Mouse (Mus musculus) midbrain, postnatal 0 days (tissue): ENCODE data around the gene Sp7. TPM values are rescaled to one million over a fixed set of nuclear protein-coding genes. Genes with fewer than 3 reads are reported as not detected.
A peak's percentile ranks its signal among the peaks of the same experiment; 100 is the strongest.

Experiments used
- ATAC-seq: fragments of 200-750 bp; cut with Nextera tagmentation; 2 replicates; pipeline ENCODE4 v1.8.0; 2017; ENCODE audit warnings: moderate number of reproducible peaks, mild to moderate bottlenecking, moderate TSS enrichment, moderate library complexity; ENCODE audit not compliant: low FRiP score
- DNase-seq: peaks from one replicate; pipeline ENCODE4 v3.0.0-alpha.2; 2015; ENCODE audit warnings: low spot score
- H3K27ac ChIP-seq: fragments of 300-500 bp; sonication (generic); 2 replicates; pipeline ENCODE4 v1.5.1; 2014; ENCODE audit warnings: low read depth, mild to moderate bottlenecking, low read length, mixed read lengths
- H3K27me3 ChIP-seq: fragments of 300-500 bp; sonication (generic); 2 replicates; pipeline ENCODE4 v1.6.1; 2014; ENCODE audit warnings: low read length, control low read depth, mixed read lengths; ENCODE audit not compliant: insufficient read depth
- H3K36me3 ChIP-seq: fragments of 300-500 bp; sonication (generic); 2 replicates; pipeline ENCODE4 v1.6.1; 2014; ENCODE audit warnings: low read length, control low read depth, mixed read lengths; ENCODE audit not compliant: insufficient read depth
- H3K4me1 ChIP-seq: fragments of 300-500 bp; sonication (generic); 2 replicates; pipeline ENCODE4 v1.6.1; 2014; ENCODE audit warnings: mild to moderate bottlenecking, control low read depth, antibody characterized with exemption, low read length, mixed read lengths; ENCODE audit not compliant: insufficient read depth
- H3K4me2 ChIP-seq: fragments of 300-500 bp; sonication (generic); 2 replicates; pipeline ENCODE4 v1.6.1; 2014; ENCODE audit warnings: low read depth, mild to moderate bottlenecking, low read length, mixed read lengths; ENCODE audit not compliant: poor library complexity, severe bottlenecking
- H3K4me3 ChIP-seq: fragments of 300-500 bp; sonication (generic); 2 replicates; pipeline ENCODE4 v1.5.1; 2014; ENCODE audit warnings: low read depth, mild to moderate bottlenecking, low read length, moderate library complexity
- H3K9ac ChIP-seq: fragments of 300-500 bp; sonication (generic); replicated peaks from 2 replicates; pipeline ENCODE4 v1.6.1; 2014; ENCODE audit warnings: mild to moderate bottlenecking, low read length, moderate library complexity, mixed read lengths; ENCODE audit not compliant: poor library complexity, severe bottlenecking
- H3K9me3 ChIP-seq: fragments of 300-500 bp; sonication (generic); 2 replicates; pipeline ENCODE4 v1.6.1; 2016; ENCODE audit warnings: low read length, control low read depth
- CTCF ChIP-seq: IDR thresholded peaks from 2 replicates; pipeline ENCODE4 v1.5.1; 2016; ENCODE audit warnings: antibody characterized with exemption, mild to moderate bottlenecking
- WGBS: fragments of 180-500 bp; shearing (Covaris S2); extraction: QIAGEN DNeasy Blood & Tissue Kit; methylation state at CpG from one replicate; pipeline ENCODE4 v1.1.7; 2014; 5-methylcytosine and 5-hydroxymethylcytosine counted together
- polyA plus RNA-seq: library from polyadenylated mRNA; unstranded; fragments of >200 nt; fragmentation: Nextera tagmentation; extraction: Ambion mirVana; gene quantifications from 2 replicates; pipeline ENCODE4 v1.2.1, GENCODE M21; 2015
- total RNA-seq: library from RNA; depleted of rRNA; stranded (reverse); fragments of >200 nt; gene quantifications from 2 replicates; pipeline ENCODE4 v1.2.3, GENCODE M21; 2014

Gene Sp7
- total and polyA plus RNA-seq, 2 experiments from 2014 or later: 0.10 to 0.60 TPM

DNA sequence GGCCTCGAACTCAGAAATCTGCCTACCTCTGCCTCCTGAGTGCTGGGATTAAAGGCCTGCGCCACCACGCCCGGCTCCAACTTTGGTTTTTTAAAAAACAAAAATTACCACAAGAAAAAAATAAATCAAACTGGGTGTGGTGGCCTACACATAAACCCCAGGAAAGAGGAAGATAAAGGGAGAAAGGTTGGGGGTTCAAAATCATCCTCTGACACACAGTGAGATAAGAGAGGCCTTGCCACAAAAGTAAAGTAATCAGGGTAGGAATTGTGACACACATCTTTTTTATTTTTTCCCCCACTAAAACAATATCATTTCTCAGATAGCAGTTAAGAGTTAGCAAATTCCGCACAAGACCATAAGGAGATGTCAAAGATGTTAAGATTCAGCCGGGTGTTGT, 16.7 kb upstream of the Sp7 start:
- H3K27ac ChIP-seq: no peak overlapping the region
- ATAC-seq (no peak), DNase-seq (no peak)
- 95% methylated on average over 6 of the region's 6 CpGs for WGBS
- H3K36me3 ChIP-seq: no peaks in the 10 kb centered on the region
- no peak for TF ChIP-seq CTCF
- H3K4me3 ChIP-seq: no peak overlapping the region
- no peaks in the 10 kb centered on the region for H3K9me3 ChIP-seq
- H3K27me3 ChIP-seq: no peaks in the 10 kb centered on the region
- no peak overlapping the region for H3K9ac ChIP-seq
- H3K4me1 ChIP-seq: no peaks in the 10 kb centered on the region
- H3K4me2 ChIP-seq: no peak overlapping the region

DNA sequence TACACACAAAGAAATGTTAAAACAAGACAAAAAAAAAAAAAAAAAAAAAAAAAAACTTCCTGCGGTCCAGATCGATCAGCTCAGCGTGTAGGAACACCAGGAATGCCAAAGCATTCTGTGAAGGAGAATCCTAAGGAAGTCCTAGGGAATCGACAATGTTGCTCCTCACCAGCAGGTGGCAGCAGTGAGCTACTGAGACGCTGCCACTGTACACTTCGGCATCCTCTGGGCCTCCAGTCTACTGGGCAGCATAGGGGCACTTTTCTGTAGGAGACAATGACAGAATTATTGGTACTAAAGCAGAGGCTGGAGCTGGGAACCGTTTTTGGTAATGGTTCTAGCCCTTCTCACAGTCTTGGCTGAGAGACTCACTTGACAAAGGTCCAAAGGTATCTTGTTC, 14.6 kb upstream of the Sp7 start:
- DNase-seq (peak; percentile 90), ATAC-seq (peak; percentile 49; the same call in 1 of the 2 replicates)
- Histone ChIP-seq H3K27ac (no peak overlapping the region), H3K4me1 (no peaks in the 10 kb centered on the region), H3K9ac (no peak overlapping the region), H3K36me3 (no peaks in the 10 kb centered on the region), H3K27me3 (no peaks in the 10 kb centered on the region), H3K9me3 (no peaks in the 10 kb centered on the region), H3K4me3 (no peak overlapping the region), H3K4me2 (no peak overlapping the region)
- WGBS: 0% methylated on average over 7 of the region's 7 CpGs
- peak; percentile 96 for TF ChIP-seq CTCF

DNA sequence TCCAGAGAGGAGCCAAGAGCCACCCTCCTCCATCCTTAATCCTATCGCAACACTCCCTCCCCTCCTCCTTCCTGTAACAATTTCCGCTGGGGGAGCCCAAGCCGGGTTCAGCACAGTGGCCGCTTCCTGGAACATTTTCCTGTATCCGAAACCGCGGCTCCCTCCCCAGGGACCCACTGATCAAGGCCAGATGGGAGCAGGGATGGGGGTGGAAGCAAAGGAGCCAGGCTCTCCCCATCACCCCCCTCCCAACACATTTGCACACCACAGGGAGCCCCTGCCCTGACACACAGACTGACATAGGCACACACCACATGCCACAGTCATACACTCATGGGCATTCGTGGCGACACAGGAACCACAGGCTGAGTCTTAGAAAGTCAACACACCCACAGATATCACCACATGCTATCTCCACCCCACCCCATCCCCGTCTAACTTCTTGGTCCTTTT, 10.9 kb upstream of the Sp7 start:
- Histone ChIP-seq H3K4me3 (no peak overlapping the region; the same call in 1 of the 2 replicates), H3K4me1 (no peaks in the 10 kb centered on the region), H3K9ac (no peak overlapping the region), H3K27ac (no peak overlapping the region), H3K9me3 (no peaks in the 10 kb centered on the region), H3K4me2 (peak overlapping the region; percentile 100), H3K36me3 (no peaks in the 10 kb centered on the region), H3K27me3 (no peaks in the 10 kb centered on the region)
- WGBS: 5% methylated on average over 10 of the region's 10 CpGs
- ATAC-seq (no peak), DNase-seq (peak; percentile 34)
- no peak for TF ChIP-seq CTCF

DNA sequence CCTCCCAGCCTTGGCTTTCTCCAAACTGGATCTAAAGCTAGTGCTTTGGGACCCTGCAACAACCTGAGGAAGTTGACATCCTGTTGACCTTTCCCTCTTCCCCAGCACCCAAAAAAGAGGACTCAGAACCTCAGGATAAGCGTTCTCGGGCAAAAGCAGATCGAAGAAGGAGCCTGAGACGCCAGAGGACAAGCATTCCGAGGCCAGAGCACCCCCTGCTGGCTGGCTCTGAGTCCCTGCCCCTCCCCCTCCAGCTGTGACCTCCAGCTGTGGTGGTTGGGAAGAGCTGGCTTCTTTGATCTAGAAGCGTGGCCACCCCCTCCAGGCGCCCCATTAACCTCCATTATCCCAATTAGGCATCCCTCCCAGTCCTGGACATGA, 10.2 kb upstream of the Sp7 start:
- Histone ChIP-seq H3K4me3 (peak overlapping the region; percentile 63), H3K27me3 (no peaks in the 10 kb centered on the region), H3K9me3 (no peaks in the 10 kb centered on the region), H3K4me1 (no peaks in the 10 kb centered on the region), H3K36me3 (no peaks in the 10 kb centered on the region), H3K4me2 (peak overlapping the region; percentile 100), H3K9ac (peak overlapping the region; percentile 66), H3K27ac (peak overlapping the region; percentile 43; the same call in 1 of the 2 replicates)
- ATAC-seq (peak; percentile 74; the same call in 1 of the 2 replicates), DNase-seq (peak; percentile 86)
- WGBS: under 1% methylated on average over 7 of the region's 7 CpGs
- peak; percentile 87 for TF ChIP-seq CTCF

DNA sequence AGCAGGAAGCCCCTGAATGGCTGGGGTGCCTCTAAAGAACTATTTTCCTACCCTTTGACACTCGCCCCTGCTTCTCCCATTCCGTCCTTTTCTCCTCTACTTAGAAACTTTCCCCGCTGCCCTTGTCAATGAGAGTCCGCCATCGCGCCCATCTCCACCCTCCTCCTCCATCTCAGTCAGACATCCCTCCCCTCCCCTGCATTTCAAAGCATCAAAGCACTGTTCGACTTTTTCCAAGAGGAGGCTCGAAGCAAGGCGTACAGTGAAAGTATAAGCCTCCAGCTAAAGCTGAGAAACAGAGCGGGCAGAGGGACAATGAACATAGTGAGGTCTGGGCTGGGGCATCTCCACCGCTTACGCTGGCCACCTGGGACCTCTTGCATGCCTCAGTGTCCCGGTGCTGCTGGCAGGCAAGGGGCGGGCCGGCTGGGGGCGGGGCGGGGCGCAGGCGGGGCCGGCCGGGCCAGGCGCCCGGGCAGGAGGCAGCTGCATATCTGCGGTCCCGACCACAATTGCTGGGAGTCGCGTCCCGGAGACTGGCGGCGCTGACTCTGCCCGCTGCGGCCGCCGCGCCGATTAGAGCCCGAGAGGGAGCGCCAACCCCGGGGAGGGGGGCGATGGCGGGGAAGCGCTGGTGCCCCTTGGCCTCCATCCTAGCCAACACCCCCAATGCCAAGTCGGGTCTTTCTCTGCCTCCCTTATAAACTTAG, 9.6 kb upstream of the Sp7 start:
- peak; percentile 44; the same call in 1 of the 2 replicates for ATAC-seq
- peak; percentile 19 for DNase-seq
- Histone ChIP-seq H3K9ac (peak overlapping the region; percentile 66), H3K4me1 (no peaks in the 10 kb centered on the region), H3K36me3 (no peaks in the 10 kb centered on the region), H3K27ac (peak overlapping the region; percentile 43; the same call in 1 of the 2 replicates), H3K27me3 (no peaks in the 10 kb centered on the region), H3K4me2 (peak overlapping the region; percentile 100), H3K9me3 (no peaks in the 10 kb centered on the region), H3K4me3 (peak overlapping the region; percentile 63)
- under 1% methylated on average over 40 of the region's 43 CpGs for WGBS
- no peak for TF ChIP-seq CTCF

DNA sequence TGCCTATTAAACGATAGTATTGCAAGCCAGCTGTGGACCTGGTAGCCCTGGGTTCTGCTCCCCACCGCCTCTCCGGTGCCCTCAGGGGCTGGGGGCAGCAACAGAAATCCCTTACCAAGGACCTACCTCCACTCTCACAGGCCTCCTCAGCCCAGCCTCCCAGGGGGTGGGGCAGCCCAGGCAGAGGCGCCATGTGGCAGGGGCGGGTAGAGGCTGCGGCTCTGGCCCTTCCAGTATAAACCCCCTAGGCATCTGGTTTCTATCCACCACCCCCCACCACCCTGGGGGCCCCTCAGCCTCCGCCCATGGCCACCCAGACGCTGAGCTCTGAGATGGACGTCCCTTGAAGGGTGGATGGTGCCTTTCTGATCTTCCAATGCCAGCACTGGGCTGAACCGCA, 3.7 kb upstream of the Sp7 start:
- Histone ChIP-seq H3K4me3 (no peak overlapping the region), H3K4me1 (no peaks in the 10 kb centered on the region), H3K4me2 (no peak overlapping the region), H3K36me3 (no peaks in the 10 kb centered on the region), H3K9ac (0 out of 2 replicates have a peak overlapping the region, but pooled peaks have one; percentile 33), H3K27me3 (peaks cover 12% of the 10 kb centered on the region), H3K27ac (no peak overlapping the region), H3K9me3 (no peaks in the 10 kb centered on the region)
- DNase-seq: no peak
- WGBS: 15% methylated on average over 10 of the region's 10 CpGs
- no peak for TF ChIP-seq CTCF
- no peak for ATAC-seq
